ENCODE assay signal across 25 mouse cellular contexts in genomic region chr5:97456816-97457215, GRCm38 (mm10). TPM values are rescaled to one million over a fixed set of nuclear protein-coding genes. Genes with fewer than 3 reads are reported as not detected.
"Had no signal": no experiment of that assay in that cellular context is flagged by ENCODE, and none has a peak within 500 bp of the region (broad histone marks: within the 10 kb centered on the region; RNA-seq: fewer than 3 reads in every experiment).

Gene Gk2, minus strand, starts transcription at chr5:97457021.

- H3K4me3 ChIP-seq: neural tube, embryonic 12.5 days; neural tube, embryonic 13.5 days; neural tube, embryonic 15.5 days; stomach, embryonic 15.5 days had no signal

- DNase-seq: retina, postnatal 1 day; right cerebral cortex, adult 18-20 months; right cerebral cortex, postnatal 14 days; right cerebral cortex, postnatal 25 days; right cerebral cortex, postnatal 4 days; spleen, adult 18-20 months; thymus, adult 18-20 months; thymus, adult 2 months; thymus, postnatal 14 days; thymus, postnatal 25 days; thymus, postnatal 36 days; thymus, postnatal 4 days had no signal

- H3K4me1 ChIP-seq: neural tube, embryonic 12.5 days; neural tube, embryonic 13.5 days; neural tube, embryonic 15.5 days; stomach, embryonic 15.5 days had no signal

- H3K27ac ChIP-seq: neural tube, embryonic 12.5 days; neural tube, embryonic 13.5 days; neural tube, embryonic 15.5 days; stomach, embryonic 15.5 days; stomach, postnatal 0 days had no signal

- H3K36me3 ChIP-seq: neural tube, embryonic 12.5 days; neural tube, embryonic 13.5 days; neural tube, embryonic 15.5 days; stomach, embryonic 15.5 days had no signal

- H3K27me3 ChIP-seq: neural tube, embryonic 12.5 days; neural tube, embryonic 13.5 days; neural tube, embryonic 15.5 days; stomach, embryonic 15.5 days had no signal

RNA-seq across cellular contexts. Expression of gene Gk2, which starts in this region (rescaled TPM):
- polyA plus RNA-seq: neural tube, embryonic 11.5 days; neural tube, embryonic 12.5 days; neural tube, embryonic 13.5 days; neural tube, embryonic 14.5 days; neural tube, embryonic 15.5 days; small intestine, adult 2 months; spleen, adult 2 months; stomach, embryonic 14.5 days; stomach, embryonic 15.5 days; stomach, embryonic 16.5 days; stomach, postnatal 0 days; thymus, postnatal 0 days; urinary bladder, adult 2 months had no signal
